Mouse (Mus musculus) embryonic facial prominence, embryonic 10.5 days (tissue): ENCODE results near the gene Fsd1. TPM values are rescaled to one million over a fixed set of nuclear protein-coding genes. Genes with fewer than 3 reads are reported as not detected.
A peak's percentile ranks its signal among the peaks of the same experiment; 100 is the strongest.

Experiments used
- DNase-seq: peaks from one replicate; pipeline ENCODE4 v3.0.0-alpha.2; 2017; ENCODE audit warnings: low spot score
- H3K27ac ChIP-seq: fragments of 300-500 bp; sonication (generic); replicated peaks from 2 replicates; pipeline ENCODE4 v1.5.1; 2016; ENCODE audit warnings: mild to moderate bottlenecking
- H3K27me3 ChIP-seq: fragments of 300-500 bp; sonication (generic); replicated peaks from 2 replicates; pipeline ENCODE4 v1.6.1; 2016; ENCODE audit warnings: low read depth, mild to moderate bottlenecking; ENCODE audit not compliant: poor library complexity, severe bottlenecking
- H3K36me3 ChIP-seq: fragments of 300-500 bp; sonication (generic); replicated peaks from 2 replicates; pipeline ENCODE4 v1.6.1; 2016; ENCODE audit warnings: mild to moderate bottlenecking, moderate library complexity
- H3K4me1 ChIP-seq: fragments of 300-500 bp; sonication (generic); 2 replicates; pipeline ENCODE4 v1.6.1; 2016
- H3K4me3 ChIP-seq: fragments of 300-500 bp; sonication (generic); 2 replicates; pipeline ENCODE4 v1.5.1; 2016; ENCODE audit warnings: mild to moderate bottlenecking, moderate library complexity
- H3K9me3 ChIP-seq: fragments of 300-500 bp; sonication (generic); 2 replicates; pipeline ENCODE4 v1.6.1; 2016; ENCODE audit warnings: mild to moderate bottlenecking
- WGBS: fragments of 180-500 bp; shearing (Covaris S2); methylation state at CpG from one replicate; pipeline ENCODE4 v1.1.7; 2016; 5-methylcytosine and 5-hydroxymethylcytosine counted together
- polyA plus RNA-seq: library from polyadenylated mRNA; unstranded; fragments of >200 nt; fragmentation: Nextera tagmentation; extraction: Ambion mirVana; gene quantifications from 2 replicates; pipeline ENCODE4 v1.2.1, GENCODE M21; 2016

Fsd1 gene
- polyA plus RNA-seq, 1 experiment from 2014 or later, result 63.3 TPM

- H3K27ac ChIP-seq, result no peak overlapping the region
- peaks cover 19% of the 10 kb centered on the region; the same call in 1 of the 2 replicates for H3K4me1 ChIP-seq
- DNase-seq, result no peak
- H3K9me3 ChIP-seq, result no peaks in the 10 kb centered on the region
- no peaks in the 10 kb centered on the region for H3K27me3 ChIP-seq
- WGBS, result 91% methylated on average over 5 of the region's 5 CpGs
- H3K36me3 ChIP-seq, result peaks cover 95% of the 10 kb centered on the region
- no peak overlapping the region for H3K4me3 ChIP-seq
These were observed 41.6 kb downstream of the Fsd1 start for GRCm38 (mm10) chr17:56027801-56028441.

- H3K27ac ChIP-seq, result no peak overlapping the region
- no peak for DNase-seq
- peaks cover 30% of the 10 kb centered on the region for H3K4me1 ChIP-seq
- H3K9me3 ChIP-seq, result no peaks in the 10 kb centered on the region
- H3K36me3 ChIP-seq, result peaks cover 92% of the 10 kb centered on the region
- H3K4me3 ChIP-seq, result no peak overlapping the region
- no peaks in the 10 kb centered on the region for H3K27me3 ChIP-seq
- WGBS, result 94% methylated on average over 9 of the region's 9 CpGs
These were observed 44.0 kb downstream of the Fsd1 start for GRCm38 (mm10) chr17:56030238-56030870.

- Histone ChIP-seq H3K27ac (no peak overlapping the region), H3K27me3 (no peaks in the 10 kb centered on the region), H3K4me1 (peaks cover 34% of the 10 kb centered on the region), H3K9me3 (no peaks in the 10 kb centered on the region), H3K36me3 (peaks cover 90% of the 10 kb centered on the region), H3K4me3 (no peak overlapping the region)
- DNase-seq, result no peak
- WGBS, result 77% methylated on average over 5 of the region's 5 CpGs
These were observed 44.6 kb downstream of the Fsd1 start for GRCm38 (mm10) chr17:56030919-56031318.

GRCm38 (mm10) chr17:56031431-56031830 lies 45.1 kb downstream of the Fsd1 start:
- Histone ChIP-seq H3K4me3 (no peak overlapping the region), H3K9me3 (no peaks in the 10 kb centered on the region), H3K36me3 (peaks cover 85% of the 10 kb centered on the region), H3K27me3 (no peaks in the 10 kb centered on the region), H3K4me1 (peaks cover 34% of the 10 kb centered on the region), H3K27ac (no peak overlapping the region)
- 93% methylated on average over 7 of the region's 7 CpGs for whole genome bisulfite sequencing
- no peak for DNase-seq

GRCm38 (mm10) chr17:56032127-56032733 lies 45.9 kb downstream of the Fsd1 start:
- Histone ChIP-seq H3K27me3 (no peaks in the 10 kb centered on the region), H3K9me3 (no peaks in the 10 kb centered on the region), H3K4me1 (peaks cover 33% of the 10 kb centered on the region), H3K27ac (no peak overlapping the region), H3K4me3 (no peak overlapping the region), H3K36me3 (peaks cover 77% of the 10 kb centered on the region)
- DNase-seq, result no peak
- WGBS, result 79% methylated on average over 6 of the region's 6 CpGs

- whole genome bisulfite sequencing, result 81% methylated on average over 7 of the region's 7 CpGs
- peaks cover 71% of the 10 kb centered on the region for H3K36me3 ChIP-seq
- H3K27ac ChIP-seq, result no peak overlapping the region
- H3K27me3 ChIP-seq, result no peaks in the 10 kb centered on the region
- H3K4me1 ChIP-seq, result peaks cover 33% of the 10 kb centered on the region
- DNase-seq, result no peak
- H3K9me3 ChIP-seq, result no peaks in the 10 kb centered on the region
- no peak overlapping the region for H3K4me3 ChIP-seq
These were observed 46.5 kb downstream of the Fsd1 start for GRCm38 (mm10) chr17:56032831-56033230.

- WGBS, result 92% methylated on average over 7 of the region's 7 CpGs
- no peaks in the 10 kb centered on the region for H3K27me3 ChIP-seq
- H3K9me3 ChIP-seq, result no peaks in the 10 kb centered on the region
- peaks cover 58% of the 10 kb centered on the region for H3K36me3 ChIP-seq
- no peak overlapping the region for H3K27ac ChIP-seq
- DNase-seq, result no peak
- peaks cover 33% of the 10 kb centered on the region for H3K4me1 ChIP-seq
- H3K4me3 ChIP-seq, result peak overlapping the region; percentile 81; the same call in 1 of the 2 replicates
These were observed 47.9 kb downstream of the Fsd1 start for GRCm38 (mm10) chr17:56034040-56034725.

GRCm38 (mm10) chr17:56034726-56035100 lies 48.4 kb downstream of the Fsd1 start:
- H3K27me3 ChIP-seq, result no peaks in the 10 kb centered on the region
- H3K4me3 ChIP-seq, result peak overlapping the region; percentile 81; the same call in 1 of the 2 replicates
- H3K9me3 ChIP-seq, result no peaks in the 10 kb centered on the region
- H3K27ac ChIP-seq, result no peak overlapping the region
- peaks cover 33% of the 10 kb centered on the region for H3K4me1 ChIP-seq
- H3K36me3 ChIP-seq, result peaks cover 53% of the 10 kb centered on the region
- no peak for DNase-seq
- WGBS, result 91% methylated on average over 6 of the region's 6 CpGs

- no peak overlapping the region for H3K27ac ChIP-seq
- 82% methylated on average over 4 of the region's 4 CpGs for WGBS
- no peaks in the 10 kb centered on the region for H3K9me3 ChIP-seq
These were observed 48.9 kb downstream of the Fsd1 start for GRCm38 (mm10) chr17:56035216-56035615.

GRCm38 (mm10) chr17:56036176-56036900 lies 50.0 kb downstream of the Fsd1 start, which contains the start of gene Sh3gl1:
Sh3gl1 (minus strand) TSS chr17:56036635.
- under 1% methylated on average over 74 of the region's 74 CpGs for WGBS
- DNase-seq, result peak; percentile 99
- H3K4me3 ChIP-seq, result peak within 1 kb of the TSS; percentile 81
- H3K9me3 ChIP-seq, result no peaks in the 10 kb centered on the region
- peaks cover 36% of the 10 kb centered on the region for H3K36me3 ChIP-seq
- H3K4me1 ChIP-seq, result peaks cover 40% of the 10 kb centered on the region
- H3K27me3 ChIP-seq, result no peaks in the 10 kb centered on the region
- peak within 1 kb of the TSS; percentile 95 for H3K27ac ChIP-seq

More at GRCm38 (mm10) chr17:56035216-56035615, 48.9 kb downstream of the Fsd1 start:
- peaks cover 47% of the 10 kb centered on the region for H3K36me3 ChIP-seq
- no peaks in the 10 kb centered on the region for H3K27me3 ChIP-seq
- peaks cover 33% of the 10 kb centered on the region for H3K4me1 ChIP-seq
- DNase-seq, result no peak
- peak overlapping the region; percentile 81 for H3K4me3 ChIP-seq

- 39% methylated on average over 13 of the region's 13 CpGs for WGBS
- Histone ChIP-seq H3K27ac (peak overlapping the region; percentile 95), H3K27me3 (no peaks in the 10 kb centered on the region), H3K9me3 (no peaks in the 10 kb centered on the region), H3K4me1 (peaks cover 46% of the 10 kb centered on the region), H3K36me3 (peaks cover 32% of the 10 kb centered on the region), H3K4me3 (peak overlapping the region; percentile 81)
- no peak for DNase-seq
These were observed 50.6 kb downstream of the Fsd1 start for GRCm38 (mm10) chr17:56036901-56037287.
